Mouse (Mus musculus): ENCODE results near the gene Nfatc3.

GRCm38 (mm10) chr8:106168356-106169016 lies 109.8 kb downstream of the Nfatc3 start, which contains the start of gene Slc7a6:
- TF ChIP-seq CTCF (IDR thresholded peaks at IDR 0.05; ENCODE audit: low read depth, low read length) (no peak), POLR2A (IDR thresholded peaks at IDR 0.05; ENCODE audit: insufficient read depth, low read length) (no peak), EP300 (IDR thresholded peaks at IDR 0.05; ENCODE audit: insufficient read depth, low read depth, low read length) (no peak)
